8 mouse cellular contexts compared by ENCODE assay signal in genomic region chr14:11554306-11555041, GRCm38 (mm10). TPM values are rescaled to one million over a fixed set of nuclear protein-coding genes. Genes with fewer than 3 reads are reported as not detected.
DNase-seq lines count a peak whose midpoint lies in the region; ATAC-seq lines count a peak whose summit lies in the region.

No protein-coding gene starts in this region.

- DNase-seq in Muller cell, postnatal 12 days (ENCODE audit: inconsistent ontology term), result peak; percentile 83
- peak; percentile 73 for DNase-seq in cerebellum, adult 9-11 months
- DNase-seq in frontal cortex, postnatal 10 days (ENCODE audit: low spot score in 2 of 2), result peak; percentile 28 to 57
- peak; percentile 77 for DNase-seq in hindbrain, embryonic 10.5 days (ENCODE audit: low spot score)
- DNase-seq in layer of hippocampus, postnatal 14 days (ENCODE audit: low spot score in 2 of 2), result peak; percentile 52 to 69
- peak; percentile 78 for DNase-seq in retina, postnatal 1 day
- no peak for DNase-seq in thymus, postnatal 10 days (ENCODE audit: low spot score in 2 of 2)

- peak overlapping the region; percentile 83 for H3K9ac ChIP-seq in lung, embryonic 15.5 days

- peak overlapping the region; percentile 96 for H3K27ac ChIP-seq in hindbrain, embryonic 10.5 days
- peak overlapping the region; percentile 98 for H3K27ac ChIP-seq in lung, embryonic 15.5 days

- peak overlapping the region; percentile 80 for H3K4me2 ChIP-seq in lung, embryonic 15.5 days

- peaks cover 8% of the 10 kb centered on the region; the same call in 1 of the 2 replicates for H3K27me3 ChIP-seq in hindbrain, embryonic 10.5 days (ENCODE audit: insufficient read depth, poor library complexity, severe bottlenecking)
- no peaks in the 10 kb centered on the region for H3K27me3 ChIP-seq in lung, embryonic 15.5 days

- peaks cover 3% of the 10 kb centered on the region; the same call in 1 of the 2 replicates for H3K9me3 ChIP-seq in hindbrain, embryonic 10.5 days
- H3K9me3 ChIP-seq in lung, embryonic 15.5 days, result no peaks in the 10 kb centered on the region

- ATAC-seq in lung, embryonic 15.5 days (ENCODE audit: borderline replicate concordance, extremely low read depth, low FRiP score, low TSS enrichment), result peak; percentile 44; the same call in 1 of the 2 replicates

- H3K4me3 ChIP-seq in hindbrain, embryonic 10.5 days, result peak overlapping the region; percentile 85
- peak overlapping the region; percentile 74 for H3K4me3 ChIP-seq in lung, embryonic 15.5 days

- peaks cover 34% of the 10 kb centered on the region for H3K4me1 ChIP-seq in hindbrain, embryonic 10.5 days (replicated peaks)
- H3K4me1 ChIP-seq in lung, embryonic 15.5 days, result peaks cover 24% of the 10 kb centered on the region

- H3K36me3 ChIP-seq in hindbrain, embryonic 10.5 days, result peaks cover 5% of the 10 kb centered on the region; the same call in 1 of the 2 replicates
- no peaks in the 10 kb centered on the region for H3K36me3 ChIP-seq in lung, embryonic 15.5 days

- under 1% methylated on average over 46 of the region's 46 CpGs for WGBS in hindbrain, embryonic 10.5 days
- WGBS in lung, embryonic 15.5 days, result under 1% methylated on average over 46 of the region's 46 CpGs

RNA-seq across cellular contexts. Expression of gene Ptprg, which starts 1.1 kb away (rescaled TPM):
- polyA plus RNA-seq in hindbrain, embryonic 10.5 days (2016; fragmentation: Nextera tagmentation; extraction: Ambion mirVana), result 37.5 and 48.9 TPM in 2 replicates
- total RNA-seq in layer of hippocampus, postnatal 14 days (2021), result 100 to 1,000 TPM; 165 to 169 TPM
- polyA plus RNA-seq in lung, embryonic 15.5 days (2015; fragmentation: Nextera tagmentation; extraction: Ambion mirVana), result 29.9 and 30.5 TPM in 2 replicates

Comparison
In these comparisons a context has a peak if more than half of its experiments do, and no peak if none do; other contexts are left out.
1. DNase-seq: peak in Muller cell, postnatal 12 days (single experiment), cerebellum, adult 9-11 months (single experiment), frontal cortex, postnatal 10 days (2 of 2), hindbrain, embryonic 10.5 days (single experiment), layer of hippocampus, postnatal 14 days (2 of 2) and retina, postnatal 1 day (single experiment); none in thymus, postnatal 10 days (0 of 2).